Mouse (Mus musculus) c-Kit-positive CD71-positive TER-119-negative erythroid progenitor cells, embryonic 14.5 days (primary cell): ENCODE data around the gene Actn1.
A peak's percentile ranks its signal among the peaks of the same experiment; 100 is the strongest.

Experiments used
- DNase-seq: peaks from one replicate; pipeline ENCODE4 v3.0.0-alpha.2; 2013; ENCODE audit warnings: low read depth

The Actn1 gene

DNA sequence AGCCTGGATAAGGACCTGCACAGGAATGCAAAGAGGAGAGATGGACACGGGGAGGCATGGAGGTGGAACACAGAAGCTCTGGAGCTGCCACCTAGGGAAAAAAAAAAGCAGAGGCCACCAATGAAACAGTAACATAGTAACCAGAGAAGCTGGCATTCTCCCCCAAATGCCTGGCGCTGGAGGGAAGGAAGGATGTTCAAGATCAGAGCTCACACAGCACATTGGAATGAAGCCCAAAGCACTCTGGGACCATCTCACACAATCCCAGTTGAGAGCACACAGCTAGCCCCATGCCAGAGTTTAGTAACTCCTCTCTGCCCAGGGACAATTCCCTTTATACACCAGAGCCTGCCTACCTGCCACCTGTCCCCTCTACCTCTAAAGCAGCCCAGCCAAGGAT is 34.1 kb downstream of the Actn1 start:
- no peak for DNase-seq

DNA sequence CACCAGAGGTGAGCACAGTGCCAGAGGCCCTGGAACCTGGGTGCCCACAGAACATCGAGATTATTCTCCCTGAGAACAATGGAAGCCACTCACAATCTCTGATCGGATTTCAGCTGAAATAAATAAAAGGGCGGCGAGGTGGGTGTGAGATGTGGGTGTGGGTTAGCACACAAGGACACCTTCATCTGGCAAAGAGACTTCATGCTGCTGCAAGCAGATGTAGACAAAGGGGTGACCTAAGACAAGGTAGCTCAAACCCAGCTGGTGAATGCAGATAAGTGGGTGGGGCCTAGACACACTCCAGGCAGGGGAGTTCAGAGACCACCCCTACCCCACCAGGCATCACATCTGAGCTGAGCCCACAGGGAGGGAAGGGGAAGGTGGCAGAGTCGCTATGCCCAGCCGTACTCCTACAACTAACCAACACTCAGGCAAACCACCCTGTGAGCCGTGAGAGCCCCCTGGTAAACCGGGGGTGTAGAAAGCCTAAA is 35.9 kb downstream of the Actn1 start:
- no peak for DNase-seq

DNA sequence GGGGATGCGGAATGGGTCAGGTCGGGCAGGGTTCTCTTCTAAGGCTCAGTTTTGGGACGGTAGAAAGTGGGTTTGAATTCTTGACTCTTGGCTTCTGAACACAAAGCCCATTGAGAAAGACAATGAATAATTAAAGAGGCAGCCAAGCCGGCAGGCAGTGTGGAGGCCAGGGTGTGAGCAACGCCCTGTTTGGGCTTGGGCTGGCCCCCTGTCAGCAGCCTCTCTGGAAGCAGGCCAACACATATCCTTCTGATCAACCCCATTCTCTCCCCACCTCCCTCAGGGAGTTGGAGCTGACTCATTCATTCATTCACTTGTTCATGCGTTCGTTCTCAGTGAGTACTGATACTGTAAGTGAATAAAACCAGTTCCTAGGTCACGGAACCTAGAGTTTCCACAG is 36.7 kb downstream of the Actn1 start:
- no peak for DNase-seq

DNA sequence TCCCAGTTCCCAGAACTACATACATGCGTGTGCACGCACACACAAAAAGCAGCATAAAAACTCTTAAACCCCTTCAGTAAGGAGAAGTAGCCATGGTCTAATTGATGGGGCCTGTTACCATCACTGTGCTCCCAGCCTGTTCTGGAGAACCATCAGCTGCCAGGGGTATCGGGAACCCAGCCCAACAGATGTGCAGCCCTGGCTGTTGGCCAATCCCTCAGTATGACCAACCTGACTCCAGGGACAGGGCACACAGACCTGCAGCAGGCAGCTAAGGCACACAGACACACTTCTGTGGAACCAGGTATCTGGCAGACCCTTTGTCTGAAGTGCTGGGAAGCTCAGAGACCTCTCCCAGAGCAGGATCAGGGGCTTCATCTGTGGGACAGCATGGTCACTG is 37.7 kb downstream of the Actn1 start:
- no peak for DNase-seq

- no peak for DNase-seq
Measured at GRCm38 (mm10) chr12:80220260-80221038, 39.7 kb downstream of the Actn1 start.

- DNase-seq, result no peak
Measured at GRCm38 (mm10) chr12:80218784-80219183, 41.4 kb downstream of the Actn1 start.

DNA sequence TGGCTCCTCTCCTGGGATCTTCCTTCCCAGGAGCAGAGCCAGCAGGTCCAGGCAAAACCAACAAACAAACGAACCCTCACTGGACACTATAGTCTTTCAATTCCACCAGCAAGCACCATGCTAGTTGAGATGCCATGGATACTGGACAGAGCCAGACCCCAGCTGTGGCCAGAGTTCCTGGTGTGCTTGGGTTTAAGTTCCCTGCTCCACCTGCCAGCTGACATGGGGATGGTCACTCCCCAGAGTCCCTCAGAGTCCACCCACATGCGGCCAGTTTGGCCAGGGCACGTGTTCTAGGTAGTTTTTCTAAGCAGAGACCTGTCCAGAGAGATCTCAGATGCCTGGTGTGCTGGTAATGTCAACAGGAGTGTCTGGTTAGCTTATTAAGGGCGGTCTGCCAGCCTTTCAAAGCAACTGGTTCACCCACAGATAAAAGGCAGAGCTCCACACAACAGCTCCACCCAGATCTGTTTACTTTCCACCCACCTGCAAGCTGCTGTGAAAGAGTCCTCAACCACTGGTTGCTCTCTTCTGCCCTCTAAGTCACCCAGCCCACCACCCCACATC is 42.0 kb downstream of the Actn1 start:
- DNase-seq, result no peak

GRCm38 (mm10) chr12:80217049-80217448 is 43.1 kb downstream of the Actn1 start:
- no peak for DNase-seq

DNA sequence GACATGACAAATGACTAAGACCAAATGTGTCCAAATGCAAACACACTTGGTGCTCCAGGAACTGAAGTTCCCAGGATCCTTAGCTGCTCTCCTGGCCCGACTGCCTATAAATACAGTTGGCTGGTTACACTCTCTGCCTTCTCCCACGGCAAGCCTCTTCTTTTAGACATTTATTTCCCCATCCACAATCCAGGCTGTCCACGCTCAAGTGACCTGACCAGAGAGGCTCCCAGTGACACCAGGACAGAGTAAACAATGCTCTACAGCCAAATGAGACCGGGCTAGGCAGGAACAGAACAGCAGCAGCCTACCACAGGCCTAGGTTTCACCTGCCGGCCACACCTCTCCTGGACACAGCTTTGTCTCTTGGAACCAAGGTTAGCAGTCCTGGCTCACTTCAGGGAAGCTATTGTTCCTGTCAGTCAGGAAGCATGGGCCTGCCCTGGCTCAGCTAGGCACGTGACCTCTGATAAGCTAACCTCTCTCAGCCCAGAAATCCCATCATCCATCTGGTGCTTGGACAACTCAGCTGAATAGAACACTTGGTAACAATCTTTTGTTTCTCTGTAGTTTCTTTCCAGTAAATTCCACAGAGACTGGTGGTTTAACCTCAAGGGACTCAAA is 43.8 kb downstream of the Actn1 start:
- no peak for DNase-seq

DNA sequence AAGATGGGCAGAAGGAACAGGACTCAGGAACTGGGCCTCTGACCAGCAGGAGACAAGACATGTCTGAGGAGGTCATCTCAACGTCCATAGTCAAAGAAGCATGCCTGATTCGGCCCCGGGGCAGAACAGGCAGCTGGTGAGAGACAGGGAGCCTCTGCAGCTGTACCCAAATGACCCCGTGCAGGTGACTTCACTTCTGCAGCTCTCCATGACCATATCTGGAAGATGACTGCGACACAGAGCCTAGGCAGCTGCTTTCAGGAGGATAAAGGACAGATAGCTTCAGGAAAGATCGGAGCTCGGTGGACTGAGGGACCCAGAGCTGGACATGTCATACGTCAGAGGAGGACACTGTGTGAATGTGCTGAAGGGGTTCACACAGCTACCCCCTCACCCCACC is 46.4 kb downstream of the Actn1 start:
- no peak for DNase-seq

DNA sequence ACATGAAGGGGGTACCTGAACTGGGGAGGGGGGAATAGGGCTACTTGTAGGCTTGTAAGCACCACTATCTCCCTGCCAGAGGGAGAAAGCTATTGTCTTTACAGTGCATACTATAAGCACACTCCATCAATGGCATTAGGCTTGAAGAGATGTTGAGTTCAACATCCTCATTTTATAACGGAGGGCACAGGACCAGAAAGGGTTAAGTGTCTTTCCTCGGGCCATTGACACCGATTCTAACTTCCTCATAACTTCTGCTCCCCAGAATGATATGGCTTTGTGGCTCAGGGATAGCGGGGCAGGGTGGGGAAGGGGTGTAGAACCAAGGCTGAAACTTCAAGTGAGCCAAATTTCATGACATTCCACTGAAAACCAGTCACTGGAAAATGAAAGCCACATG is 46.9 kb downstream of the Actn1 start:
- no peak for DNase-seq

DNA sequence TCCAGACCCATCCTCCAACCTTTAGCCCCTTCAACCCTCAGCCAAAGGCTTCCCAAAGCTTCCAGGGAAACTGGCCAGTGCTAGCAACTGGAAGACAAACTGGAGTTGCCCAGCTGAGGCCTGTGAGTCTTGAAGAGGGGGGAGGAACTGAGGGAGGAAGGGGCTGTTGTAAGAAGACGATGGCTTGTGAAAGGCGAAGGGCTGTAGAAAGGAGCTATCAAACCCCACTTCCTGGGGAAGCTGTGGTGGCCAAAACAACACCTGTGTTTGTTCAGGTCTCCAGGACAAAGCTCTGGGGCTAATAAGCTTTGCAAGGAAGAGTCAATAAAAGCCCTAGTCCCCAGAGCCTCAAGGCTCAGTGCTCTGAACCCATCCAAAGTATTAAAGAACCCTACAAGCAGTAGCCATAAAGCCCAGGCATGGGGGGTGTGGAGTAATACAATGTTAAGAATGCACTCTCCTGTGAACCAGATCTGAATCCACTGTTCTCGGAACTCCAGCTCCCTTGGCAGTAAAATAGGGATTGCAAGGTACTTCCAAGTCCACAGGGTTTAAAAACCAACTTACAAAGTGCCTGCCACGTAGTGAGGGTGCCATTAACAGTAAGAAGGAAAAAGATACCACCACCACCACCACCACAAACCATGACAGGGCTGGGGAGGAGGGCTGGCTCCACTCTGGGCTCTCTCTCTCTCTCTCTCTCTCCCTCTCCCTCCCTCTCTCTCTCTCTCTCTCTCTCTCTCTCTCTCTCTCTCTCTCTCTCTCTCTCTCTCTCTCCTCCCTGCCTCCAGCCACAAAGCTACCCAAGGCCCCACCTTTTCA is 49.2 kb downstream of the Actn1 start:
- DNase-seq, result no peak

GRCm38 (mm10) chr12:80209914-80210313 is 50.3 kb downstream of the Actn1 start:
- DNase-seq, result no peak

GRCm38 (mm10) chr12:80208126-80208820 is 51.9 kb downstream of the Actn1 start:
- DNase-seq, result no peak

- DNase-seq, result no peak
Measured at GRCm38 (mm10) chr12:80203284-80203683, 56.9 kb downstream of the Actn1 start.

DNA sequence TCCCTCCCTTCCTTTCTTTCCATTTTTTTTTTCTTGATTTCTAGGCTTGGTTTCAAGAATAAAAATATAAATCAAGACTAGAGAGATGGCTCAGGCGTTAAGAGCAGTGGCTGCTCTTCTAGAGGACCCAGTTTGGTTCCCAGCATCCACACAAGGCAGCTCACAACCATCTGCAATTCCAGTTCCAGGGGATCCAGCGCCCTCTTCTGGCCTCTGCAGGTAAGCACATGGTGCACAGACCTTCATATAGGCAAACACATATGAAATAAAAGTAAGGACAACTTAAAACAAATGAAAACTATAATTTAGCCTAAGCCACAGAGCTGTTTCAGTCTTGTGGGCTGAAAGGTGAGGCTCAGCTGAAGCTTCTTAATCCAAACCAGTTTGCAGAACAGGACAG is 60.4 kb downstream of the Actn1 start:
- DNase-seq, result no peak

- peak; percentile 40 for DNase-seq
Measured at GRCm38 (mm10) chr12:80198487-80198886, 61.7 kb downstream of the Actn1 start.

DNA sequence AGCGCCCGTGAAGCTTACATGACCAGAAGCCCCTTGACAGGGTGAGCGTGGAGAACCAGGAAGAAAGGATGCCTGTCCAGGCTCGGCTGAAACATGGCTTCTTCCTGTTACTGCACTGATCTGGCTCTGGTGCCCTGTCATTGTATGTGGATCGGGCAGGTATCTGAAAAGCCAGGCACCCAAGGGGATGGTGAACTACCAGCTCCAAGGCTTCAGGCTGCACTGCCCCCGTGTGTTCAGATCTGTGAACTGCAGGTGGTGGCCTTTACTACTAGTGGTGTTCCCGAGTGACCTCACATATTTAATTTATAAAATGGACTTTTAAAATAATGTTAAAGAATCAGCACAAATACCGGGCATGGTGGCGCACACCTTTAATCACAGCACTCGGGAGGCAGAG is 62.8 kb downstream of the Actn1 start:
- DNase-seq, result peak; percentile 44

DNA sequence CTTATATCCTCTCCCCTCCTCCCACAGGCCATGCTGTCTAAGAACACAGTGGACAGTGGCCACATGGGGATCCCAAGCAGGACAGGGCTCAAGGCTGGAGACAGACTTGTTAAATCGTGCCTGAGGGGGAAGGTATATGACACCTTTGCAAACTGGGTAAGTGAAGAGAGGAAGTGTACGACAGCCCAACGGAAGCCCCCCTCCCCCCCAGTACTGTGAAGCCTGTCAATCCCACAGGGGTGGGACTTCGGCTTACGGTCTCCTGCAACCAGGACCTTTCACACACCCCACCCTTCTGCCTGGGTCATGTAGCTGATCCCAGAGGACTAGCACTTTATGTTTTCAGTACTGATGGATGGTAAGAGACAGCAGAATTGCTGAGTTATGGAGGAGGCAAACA is 68.4 kb downstream of the Actn1 start:
- no peak for DNase-seq

DNA sequence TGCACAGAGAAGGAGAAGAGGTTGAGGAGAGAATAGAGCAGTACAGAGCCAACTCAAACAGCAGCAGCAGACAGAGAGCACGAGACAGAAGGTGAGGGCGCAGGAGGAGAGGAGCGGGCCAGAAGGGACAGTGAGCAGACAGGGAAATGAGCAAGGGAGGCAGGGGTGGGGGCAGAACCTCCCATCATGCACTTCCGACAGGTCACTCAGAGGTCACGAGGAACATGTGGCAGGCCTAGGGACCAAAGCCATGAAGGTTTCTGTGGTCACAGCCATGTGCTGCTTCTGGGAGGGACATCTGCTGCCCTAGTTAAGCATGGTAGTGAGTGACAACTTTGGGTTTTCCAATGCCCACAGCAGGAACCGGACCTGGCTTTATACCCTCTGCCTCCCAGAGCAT is 68.8 kb downstream of the Actn1 start:
- DNase-seq, result no peak

DNA sequence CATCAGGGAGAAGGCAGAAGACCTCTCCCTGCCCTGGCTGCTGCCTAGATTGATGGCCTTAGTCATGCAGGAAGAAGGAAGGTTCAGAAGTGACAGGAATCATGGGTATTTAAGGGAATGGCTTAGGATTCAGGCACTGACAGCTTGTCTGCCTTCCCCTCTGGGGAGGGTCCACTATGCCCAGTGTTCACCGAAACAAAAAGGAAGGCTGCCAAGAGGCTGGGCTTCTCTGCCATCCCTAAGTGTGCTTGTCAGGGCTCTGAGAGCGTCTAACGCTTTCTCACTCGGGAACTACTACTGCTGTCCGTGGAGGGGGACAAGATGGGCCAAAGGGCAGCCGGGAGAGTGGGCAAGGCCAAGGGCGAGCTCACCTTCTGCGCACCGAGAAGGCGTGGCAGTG is 69.3 kb downstream of the Actn1 start:
- DNase-seq, result no peak

DNA sequence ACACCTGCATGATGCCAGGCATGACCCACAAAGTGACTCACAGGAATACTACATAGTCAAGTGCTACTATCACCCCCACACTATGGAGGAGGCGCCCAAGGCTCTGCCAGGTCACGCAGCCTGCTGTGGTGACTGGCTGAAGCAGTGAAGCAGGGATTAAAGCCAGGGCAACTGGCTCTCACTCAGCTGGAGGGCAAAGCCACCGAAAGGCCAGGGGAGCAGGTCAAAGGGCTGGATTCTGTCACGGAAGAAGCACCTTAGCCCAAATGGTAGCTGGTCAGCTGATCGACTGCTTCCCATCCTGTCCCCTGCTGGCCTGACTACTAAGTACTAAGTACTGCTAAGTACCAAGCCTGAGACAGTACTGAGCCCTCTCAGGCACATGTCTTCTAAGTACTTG is 76.1 kb downstream of the Actn1 start:
- DNase-seq, result no peak
